Mouse (Mus musculus) right cerebral cortex, adult 2 months (tissue): ENCODE data around the gene Naa25.

Experiments
- DNase-seq, 2 experiments: peaks; one replicate each; pipeline ENCODE4 v3.0.0; 2021 to 2022; ENCODE audit warnings: low spot score in 2 of 2

Gene Naa25

GRCm38 (mm10) chr5:121452026-121452869 lies 54.5 kb downstream of the Naa25 start, which contains the start of gene Erp29:
Gene Erp29, minus strand, starts transcription at chr5:121452506.
- DNase-seq: peak; percentile 97

- DNase-seq: no peak
Observed at GRCm38 (mm10) chr5:121452906-121453305, 55.2 kb downstream of the Naa25 start.

- DNase-seq: no peak
Observed at GRCm38 (mm10) chr5:121453743-121454502, 56.2 kb downstream of the Naa25 start.

GRCm38 (mm10) chr5:121454503-121454782 lies 56.7 kb downstream of the Naa25 start:
- no peak for DNase-seq

GRCm38 (mm10) chr5:121455510-121456265 lies 58.0 kb downstream of the Naa25 start:
- no peak for DNase-seq

GRCm38 (mm10) chr5:121461339-121462170 lies 63.8 kb downstream of the Naa25 start:
- no peak for DNase-seq

- DNase-seq: no peak
Observed at GRCm38 (mm10) chr5:121462171-121462502, 64.4 kb downstream of the Naa25 start.

- DNase-seq: no peak
Observed at GRCm38 (mm10) chr5:121462967-121463366, 65.2 kb downstream of the Naa25 start.

GRCm38 (mm10) chr5:121463601-121464250 lies 66.0 kb downstream of the Naa25 start:
- no peak for DNase-seq

- no peak for DNase-seq
Observed at GRCm38 (mm10) chr5:121469566-121469965, 71.8 kb downstream of the Naa25 start.

- DNase-seq: no peak
Observed at GRCm38 (mm10) chr5:121472411-121472810, 74.7 kb downstream of the Naa25 start.

GRCm38 (mm10) chr5:121474610-121475009 lies 76.9 kb downstream of the Naa25 start:
- DNase-seq: no peak

- DNase-seq: no peak
Observed at GRCm38 (mm10) chr5:121476040-121476439, 78.3 kb downstream of the Naa25 start.

GRCm38 (mm10) chr5:121477680-121478079 lies 79.9 kb downstream of the Naa25 start:
- DNase-seq: peak in 1 of 2 experiments; percentile 59

GRCm38 (mm10) chr5:121484801-121485200 lies 87.1 kb downstream of the Naa25 start:
- DNase-seq: no peak

- DNase-seq: peak; percentile 68 to 69
Observed at GRCm38 (mm10) chr5:121493305-121493704, 95.6 kb downstream of the Naa25 start.
